Mouse (Mus musculus) heart, postnatal 0 days (tissue): ENCODE results near the gene Pus10.

Source experiments
- CTCF ChIP-seq: IDR thresholded peaks from 2 replicates; pipeline ENCODE4 v1.5.1; 2016; ENCODE audit warnings: antibody characterized with exemption, control low read depth, low read depth
- EP300 ChIP-seq: IDR thresholded peaks from 2 replicates; pipeline ENCODE4 v1.6.1; 2016; ENCODE audit warnings: antibody characterized with exemption, low read depth

GRCm38 (mm10) chr11:23664232-23664631, 1.2 kb upstream of the Pus10 start:
- TF ChIP-seq CTCF = no peak
- TF ChIP-seq EP300 = no peak
